Mouse (Mus musculus): ENCODE measurements around the gene Srrd. TPM values are rescaled to one million over a fixed set of nuclear protein-coding genes. Genes with fewer than 3 reads are reported as not detected.

Srrd gene
- total and polyA plus RNA-seq, 3 experiments: 22.3 to 31.7 (median 27.1) TPM

- H3K79me2 ChIP-seq (replicated peaks; ENCODE audit: control insufficient read depth, extremely low read depth, insufficient read depth, poor library complexity, severe bottlenecking): no peaks in the 10 kb centered on the region
- peaks cover 80 to 92% of the 10 kb centered on the region in 2 experiments for H3K36me3 ChIP-seq (replicated peaks in 1 of 2; ENCODE audit: control insufficient read depth in 1 of 2, insufficient read depth in 1 of 2, low read length in 1 of 2)
- no peaks in the 10 kb centered on the region for H3K27me3 ChIP-seq (replicated peaks)
- H3K4me2 ChIP-seq (ENCODE audit: insufficient read depth, low read depth, poor library complexity, severe bottlenecking): no peak overlapping the region
- H3K4me3 ChIP-seq (replicated peaks in 1 of 3; ENCODE audit: low read depth in 2 of 3, low read length in 2 of 3, poor library complexity in 1 of 3): no peak overlapping the region
- TF ChIP-seq TCF12 (IDR thresholded peaks at IDR 0.05; ENCODE audit: low read depth, low read length): no peak
- no peak for TF ChIP-seq RCOR1 (conservative IDR thresholded peaks at IDR 0.05; ENCODE audit: low read depth, low read length)
- TF ChIP-seq TBP (conservative IDR thresholded peaks at IDR 0.05; ENCODE audit: low read depth, low read length): no peak
- no peak for TF ChIP-seq RAD21 (IDR thresholded peaks at IDR 0.05; ENCODE audit: low read depth, low read length)
- no peak for TF ChIP-seq BHLHE40 (IDR thresholded peaks at IDR 0.05; ENCODE audit: low read depth, low read length)
- no peak for TF ChIP-seq USF2 (conservative IDR thresholded peaks at IDR 0.05; ENCODE audit: low read depth, low read length)
- no peak for TF ChIP-seq PAX5 (IDR thresholded peaks at IDR 0.05; ENCODE audit: low read length)
- TF ChIP-seq NRF1 (IDR thresholded peaks at IDR 0.05; ENCODE audit: low read depth, low read length): no peak
- TF ChIP-seq KAT2A (IDR thresholded peaks at IDR 0.05; ENCODE audit: insufficient replicate concordance, low read length): no peak
- TF ChIP-seq ZC3H11A (IDR thresholded peaks at IDR 0.05; ENCODE audit: low read depth, low read length): no peak
- TF ChIP-seq MXI1 (IDR thresholded peaks at IDR 0.05; ENCODE audit: low read depth, low read length): no peak
- TF ChIP-seq ZMIZ1 (IDR thresholded peaks at IDR 0.05; ENCODE audit: low read depth, low read length): no peak
- TF ChIP-seq MAFK (IDR thresholded peaks at IDR 0.05; ENCODE audit: insufficient replicate concordance, low read length): no peak
- no peak for TF ChIP-seq ZNF384 (IDR thresholded peaks at IDR 0.05; ENCODE audit: low read depth, low read length)
- TF ChIP-seq CHD1 (IDR thresholded peaks at IDR 0.05; ENCODE audit: low read depth, low read length): no peak
- no peak for TF ChIP-seq CHD2 (IDR thresholded peaks at IDR 0.05; ENCODE audit: low read length)
- TF ChIP-seq EP300 (IDR thresholded peaks at IDR 0.05; ENCODE audit: low read length): no peak
- TF ChIP-seq POLR2AphosphoS2 (IDR thresholded peaks at IDR 0.05; ENCODE audit: low read depth, low read length): no peak
- TF ChIP-seq JUND (conservative IDR thresholded peaks at IDR 0.05; ENCODE audit: low read depth, low read length): no peak
- DNase-seq (ENCODE audit: extremely low read depth): no peak
- no peak overlapping the region for H3K9ac ChIP-seq (ENCODE audit: insufficient read depth, low read depth)
- H3K4me1 ChIP-seq (ENCODE audit: control insufficient read depth in 1 of 2, insufficient read depth in 2 of 2): no peaks in the 10 kb centered on the region
- in situ Hi-C loops (cut with MboI; ENCODE audit: low pct_ligation_motif_present, low pct_unique_long_range_greater_than_20kb, low sequenced_read_pairs): no loop called here
- dilution Hi-C loops (cut with MboI; ENCODE audit: extremely low pct_ligation_motif_present, extremely low pct_unique_long_range_greater_than_20kb, low sequenced_read_pairs): no loop called here
- H3K27ac ChIP-seq (ENCODE audit: insufficient read depth, low read depth): no peak overlapping the region
- H3K9me3 ChIP-seq (replicated peaks; ENCODE audit: low read length): no peaks in the 10 kb centered on the region
Measured at GRCm38 (mm10) chr5:112369326-112369725, 26.5 kb upstream of the Srrd start.

GRCm38 (mm10) chr5:112368666-112369065 is 25.8 kb upstream of the Srrd start:
- H3K4me1 ChIP-seq (ENCODE audit: control insufficient read depth in 1 of 2, insufficient read depth in 2 of 2): no peaks in the 10 kb centered on the region
- H3K27me3 ChIP-seq (replicated peaks): no peaks in the 10 kb centered on the region
- dilution Hi-C loops (cut with MboI; ENCODE audit: extremely low pct_ligation_motif_present, extremely low pct_unique_long_range_greater_than_20kb, low sequenced_read_pairs) (no loop called here), in situ Hi-C loops (cut with MboI; ENCODE audit: low pct_ligation_motif_present, low pct_unique_long_range_greater_than_20kb, low sequenced_read_pairs) (no loop called here)
- no peak overlapping the region for H3K4me2 ChIP-seq (ENCODE audit: insufficient read depth, low read depth, poor library complexity, severe bottlenecking)
- H3K4me3 ChIP-seq (replicated peaks in 1 of 3; ENCODE audit: low read depth in 2 of 3, low read length in 2 of 3, poor library complexity in 1 of 3): no peak overlapping the region
- no peaks in the 10 kb centered on the region for H3K9me3 ChIP-seq (replicated peaks; ENCODE audit: low read length)
- DNase-seq (ENCODE audit: extremely low read depth): no peak
- no peak overlapping the region for H3K9ac ChIP-seq (ENCODE audit: insufficient read depth, low read depth)
- TF ChIP-seq MYC (IDR thresholded peaks at IDR 0.05; ENCODE audit: low read depth, low read length): no peak
- TF ChIP-seq MAZ (IDR thresholded peaks at IDR 0.05; ENCODE audit: low read depth, low read length): no peak
- TF ChIP-seq MAFK (IDR thresholded peaks at IDR 0.05; ENCODE audit: insufficient replicate concordance, low read length): no peak
- TF ChIP-seq USF1 (IDR thresholded peaks at IDR 0.05; ENCODE audit: low read depth, low read length): no peak
- TF ChIP-seq NRF1 (IDR thresholded peaks at IDR 0.05; ENCODE audit: low read depth, low read length): no peak
- TF ChIP-seq ZKSCAN1 (IDR thresholded peaks at IDR 0.05; ENCODE audit: borderline replicate concordance, low read depth, low read length): no peak
- no peak for TF ChIP-seq PAX5 (IDR thresholded peaks at IDR 0.05; ENCODE audit: low read length)
- no peak for TF ChIP-seq TCF12 (IDR thresholded peaks at IDR 0.05; ENCODE audit: low read depth, low read length)
- no peak for TF ChIP-seq GABPA (IDR thresholded peaks at IDR 0.05; ENCODE audit: insufficient replicate concordance, low read depth, low read length)
- no peak for TF ChIP-seq BHLHE40 (IDR thresholded peaks at IDR 0.05; ENCODE audit: low read depth, low read length)
- no peak for TF ChIP-seq ZC3H11A (IDR thresholded peaks at IDR 0.05; ENCODE audit: low read depth, low read length)
- no peak for TF ChIP-seq USF2 (conservative IDR thresholded peaks at IDR 0.05; ENCODE audit: low read depth, low read length)
- TF ChIP-seq CHD2 (IDR thresholded peaks at IDR 0.05; ENCODE audit: low read length): no peak
- TF ChIP-seq ELF1 (IDR thresholded peaks at IDR 0.05; ENCODE audit: low read depth, low read length): no peak
- TF ChIP-seq TBP (conservative IDR thresholded peaks at IDR 0.05; ENCODE audit: low read depth, low read length): no peak
- no peaks in the 10 kb centered on the region for H3K79me2 ChIP-seq (replicated peaks; ENCODE audit: control insufficient read depth, extremely low read depth, insufficient read depth, poor library complexity, severe bottlenecking)
- H3K36me3 ChIP-seq (replicated peaks in 1 of 2; ENCODE audit: control insufficient read depth in 1 of 2, insufficient read depth in 1 of 2, low read length in 1 of 2): peaks cover 80 to 92% of the 10 kb centered on the region in 2 experiments
- H3K27ac ChIP-seq (ENCODE audit: insufficient read depth, low read depth): no peak overlapping the region
